Mouse (Mus musculus): ENCODE measurements around the gene Aqr. TPM values are rescaled to one million over a fixed set of nuclear protein-coding genes. Genes with fewer than 3 reads are reported as not detected.

Gene Aqr
- polyA plus RNA-seq (2015; fragmentation: Illumina TruSeq; extraction: RNeasy Lipid Tissue Mini Kit (QIAGEN cat#74804); ENCODE audit: insufficient read depth, low read depth, low replicate concordance), result 4.9 TPM

DNA sequence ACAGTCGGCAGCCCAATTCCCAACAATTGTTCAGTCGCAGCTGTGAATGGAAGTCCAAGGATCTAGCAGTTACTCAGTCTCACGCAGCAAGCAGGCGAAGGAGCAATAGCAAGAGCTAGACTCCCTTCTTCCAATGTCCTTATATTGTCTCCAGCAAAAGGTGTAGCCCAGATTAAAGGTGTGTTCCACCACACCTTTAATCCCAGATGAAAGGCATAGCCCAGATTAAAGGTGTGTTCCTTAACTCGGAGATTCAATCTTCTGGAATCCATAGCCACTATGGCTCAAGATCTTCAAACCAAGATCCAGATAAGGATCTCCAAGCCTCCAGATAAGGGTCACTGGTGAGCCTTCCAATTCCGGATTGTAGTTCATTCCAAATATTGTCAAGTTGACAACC, at the start of gene Aqr:
Gene Aqr (minus strand): TSS at position 101 of the 400 bp plus-strand sequence.

DNA sequence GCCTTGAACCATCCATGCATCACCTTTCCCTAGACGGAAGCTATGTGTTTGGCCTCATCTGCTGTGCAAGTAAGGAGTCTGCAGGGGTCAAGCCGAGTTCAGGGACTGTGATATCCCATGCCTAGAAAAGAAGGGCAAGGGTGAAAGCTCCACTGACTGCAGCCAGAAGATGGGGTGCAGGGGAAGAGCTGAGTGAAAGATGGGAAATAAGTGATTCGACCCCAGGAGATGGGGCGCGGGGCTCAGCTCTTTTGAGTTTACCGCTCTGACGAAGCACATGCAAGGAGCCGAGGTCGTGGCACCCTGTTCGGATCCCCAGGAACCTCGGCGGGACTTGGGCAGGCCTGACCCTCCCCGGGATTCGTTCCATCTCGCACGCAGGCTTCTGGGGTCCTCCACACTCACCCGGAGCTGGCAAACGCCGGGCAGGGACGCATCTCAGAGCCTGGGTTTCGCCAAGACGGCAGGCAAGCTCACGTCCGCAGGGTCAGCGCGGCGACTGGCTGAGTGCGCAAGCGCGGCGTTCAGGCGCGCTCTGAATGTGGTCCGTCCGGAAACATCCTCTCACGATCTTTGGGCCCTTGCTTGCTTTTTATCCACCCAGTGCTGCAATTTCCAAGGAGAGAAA, 14.2 kb upstream of the Aqr start, which contains the start of gene Zfp770:
Gene Zfp770 (minus strand): TSS at position 538 of the 628 bp plus-strand sequence.

DNA sequence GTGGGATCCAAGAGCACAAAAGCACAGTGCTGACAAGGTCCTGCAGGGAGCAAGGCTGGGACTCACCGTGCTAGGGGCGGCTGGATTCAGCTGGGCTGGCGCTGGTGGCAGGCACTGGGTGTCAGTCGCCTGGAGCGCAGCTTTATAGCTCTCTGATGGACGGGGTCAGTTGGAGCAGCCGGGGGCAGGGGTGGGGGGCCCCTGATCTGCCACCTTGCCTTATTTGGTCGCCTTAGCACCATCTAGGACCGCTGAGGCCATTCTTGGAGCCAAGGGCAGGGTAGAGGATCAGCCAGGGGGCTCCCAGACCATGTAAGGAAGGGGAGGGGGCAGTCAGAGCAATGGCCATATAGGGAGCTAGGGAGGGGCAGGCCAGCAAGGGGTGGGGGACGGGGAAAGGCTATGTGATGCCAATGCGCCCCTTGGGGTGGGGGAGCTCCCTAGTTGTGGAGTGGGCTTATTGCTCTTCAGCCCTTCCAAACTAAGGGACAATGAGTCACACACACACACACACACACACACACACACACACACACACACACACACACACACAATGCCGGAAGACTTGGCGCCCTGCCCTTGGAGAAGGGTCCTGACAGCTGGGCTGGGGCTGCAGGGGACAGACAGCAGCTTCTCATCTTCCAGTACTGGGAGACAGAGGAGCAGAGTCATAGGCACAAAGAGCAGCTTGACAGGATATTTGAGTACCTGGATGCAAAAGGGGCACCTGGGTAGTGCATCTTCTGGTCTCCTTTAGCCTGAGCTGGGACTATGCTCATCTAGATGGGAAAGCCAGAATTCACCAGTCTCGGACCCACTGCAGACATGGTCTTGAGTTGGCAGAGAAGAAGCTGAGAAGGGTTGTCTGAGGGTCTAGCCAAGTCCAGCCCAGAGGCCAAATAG, 133.9 kb downstream of the Aqr start, which contains the start of gene Actc1:
Gene Actc1 (minus strand): TSS at position 853 of the 903 bp plus-strand sequence.

Other genes with a start within 250 kb of the Aqr start
- gene Gjd2, start 173.4 kb downstream of the Aqr start, polyA plus RNA-seq (2015; fragmentation: Illumina TruSeq; extraction: RNeasy Lipid Tissue Mini Kit (QIAGEN cat#74804); ENCODE audit: insufficient read depth, low read depth, low replicate concordance), result 4.6 TPM
- 0.96 TPM for gene Actc1, start 133.5 kb downstream of the Aqr start, polyA plus RNA-seq (2015; fragmentation: Illumina TruSeq; extraction: RNeasy Lipid Tissue Mini Kit (QIAGEN cat#74804); ENCODE audit: insufficient read depth, low read depth, low replicate concordance)
- gene Zfp770, start 14.4 kb upstream of the Aqr start, polyA plus RNA-seq (2015; fragmentation: Illumina TruSeq; extraction: RNeasy Lipid Tissue Mini Kit (QIAGEN cat#74804); ENCODE audit: insufficient read depth, low read depth, low replicate concordance), result 1.3 TPM

All from pancreas, adult 10 weeks (tissue).